Mouse (Mus musculus) neural tube, embryonic 15.5 days (tissue): ENCODE data around the gene Phlda1. TPM values are rescaled to one million over a fixed set of nuclear protein-coding genes. Genes with fewer than 3 reads are reported as not detected.

Source experiments
- ATAC-seq: fragments of 200-750 bp; cut with Nextera tagmentation; 2 replicates; pipeline ENCODE4 v1.8.0; 2017; ENCODE audit warnings: mild to moderate bottlenecking, moderate TSS enrichment, moderate library complexity; ENCODE audit not compliant: low FRiP score
- H3K27ac ChIP-seq: fragments of 300-500 bp; sonication (generic); replicated peaks from 2 replicates; pipeline ENCODE4 v1.5.1; 2015; ENCODE audit warnings: mild to moderate bottlenecking, inconsistent platforms
- H3K27me3 ChIP-seq: fragments of 300-500 bp; sonication (generic); replicated peaks from 2 replicates; pipeline ENCODE4 v1.6.1; 2015; ENCODE audit warnings: inconsistent platforms
- H3K36me3 ChIP-seq: fragments of 300-500 bp; sonication (generic); 2 replicates; pipeline ENCODE4 v1.6.1; 2015; ENCODE audit warnings: inconsistent platforms
- H3K4me1 ChIP-seq: fragments of 300-500 bp; sonication (generic); 2 replicates; pipeline ENCODE4 v1.6.1; 2015; ENCODE audit warnings: inconsistent platforms
- H3K4me2 ChIP-seq: fragments of 300-500 bp; sonication (generic); 2 replicates; pipeline ENCODE4 v1.6.1; 2015; ENCODE audit warnings: inconsistent platforms, mild to moderate bottlenecking, moderate library complexity
- H3K4me3 ChIP-seq: fragments of 300-500 bp; sonication (generic); replicated peaks from 2 replicates; pipeline ENCODE4 v1.5.1; 2015; ENCODE audit warnings: mild to moderate bottlenecking, inconsistent platforms
- H3K9ac ChIP-seq: fragments of 300-500 bp; sonication (generic); replicated peaks from 2 replicates; pipeline ENCODE4 v1.6.1; 2015; ENCODE audit warnings: mild to moderate bottlenecking, inconsistent platforms
- H3K9me3 ChIP-seq: fragments of 300-500 bp; sonication (generic); replicated peaks from 2 replicates; pipeline ENCODE4 v1.6.1; 2016; ENCODE audit warnings: inconsistent platforms
- WGBS: fragments of 180-500 bp; shearing (Covaris S2); methylation state at CpG from one replicate; pipeline ENCODE4 v1.1.7; 2015; ENCODE audit warnings: mixed read lengths; 5-methylcytosine and 5-hydroxymethylcytosine counted together
- polyA plus RNA-seq: library from polyadenylated mRNA; unstranded; fragments of >200 nt; fragmentation: Nextera tagmentation; extraction: Ambion mirVana; gene quantifications from 2 replicates; pipeline ENCODE4 v1.2.1, GENCODE M21; 2015

Phlda1 gene
- polyA plus RNA-seq, 1 experiment from 2014 or later = 69.7 TPM

DNA sequence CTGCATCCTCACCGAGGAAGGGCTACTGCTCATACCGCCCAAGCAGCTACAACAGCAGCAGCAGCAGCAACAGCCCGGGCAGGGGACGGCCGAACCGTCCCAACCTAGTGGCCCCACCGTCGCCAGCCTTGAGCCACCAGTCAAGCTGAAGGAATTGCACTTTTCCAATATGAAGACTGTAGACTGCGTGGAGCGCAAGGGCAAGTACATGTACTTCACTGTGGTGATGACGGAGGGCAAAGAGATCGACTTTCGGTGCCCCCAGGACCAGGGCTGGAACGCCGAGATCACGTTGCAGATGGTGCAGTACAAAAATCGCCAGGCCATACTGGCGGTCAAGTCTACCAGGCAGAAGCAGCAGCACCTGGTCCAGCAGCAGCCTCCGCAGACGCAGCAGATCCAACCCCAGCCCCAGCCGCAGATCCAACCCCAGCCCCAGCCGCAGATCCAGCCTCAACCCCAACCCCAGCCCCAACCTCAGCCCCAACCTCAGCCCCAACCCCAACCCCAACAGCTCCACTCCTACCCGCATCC, 907 bp downstream of the Phlda1 start:
- Histone ChIP-seq H3K27me3 (no peaks in the 10 kb centered on the region), H3K4me1 (peaks cover 47% of the 10 kb centered on the region), H3K9ac (peak overlapping the region; percentile 90), H3K36me3 (no peaks in the 10 kb centered on the region), H3K27ac (peak overlapping the region; percentile 95), H3K4me2 (peak overlapping the region; percentile 93), H3K9me3 (no peaks in the 10 kb centered on the region), H3K4me3 (peak overlapping the region; percentile 83)
- WGBS = under 1% methylated on average over 23 of the region's 23 CpGs
- ATAC-seq = peak; percentile 29

DNA sequence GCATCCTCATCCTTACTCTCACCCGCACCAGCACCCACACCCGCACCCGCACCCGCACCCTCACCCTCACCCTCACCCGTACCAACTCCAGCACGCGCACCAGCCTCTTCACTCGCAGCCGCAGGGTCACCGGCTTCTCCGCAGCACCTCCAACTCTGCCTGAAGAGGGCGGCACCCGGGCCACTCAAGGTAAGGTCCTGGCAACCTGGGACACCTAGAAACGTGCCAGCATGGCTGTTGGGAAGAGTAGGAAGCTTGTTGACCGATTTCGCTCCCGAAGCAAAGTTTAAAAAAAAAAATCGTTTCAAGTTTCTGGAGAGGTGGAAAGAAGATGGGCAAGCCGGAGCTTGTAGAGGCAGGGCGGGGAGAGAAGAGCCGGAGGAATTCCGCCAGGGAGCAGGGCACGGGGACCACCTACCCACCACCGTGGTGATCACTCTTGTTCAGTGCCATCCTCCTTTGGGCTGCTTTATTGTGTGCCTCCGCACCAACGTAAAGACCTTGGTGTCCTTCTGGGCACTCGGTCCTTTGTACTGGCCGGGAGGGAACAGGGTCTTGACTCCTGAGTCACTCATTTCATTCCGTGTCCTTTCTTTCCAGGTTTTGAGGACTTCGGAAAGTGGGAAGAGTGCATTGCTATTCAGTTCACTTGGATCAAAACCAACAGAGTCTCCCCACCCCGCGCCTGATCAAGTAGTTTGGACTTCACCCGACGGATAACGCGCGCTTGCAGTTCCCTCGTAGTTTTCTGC, 1.6 kb downstream of the Phlda1 start:
- peak overlapping the region; percentile 93 for H3K4me2 ChIP-seq
- no peaks in the 10 kb centered on the region for H3K9me3 ChIP-seq
- WGBS = under 1% methylated on average over 38 of the region's 38 CpGs
- H3K27ac ChIP-seq = peak overlapping the region; percentile 95
- H3K4me3 ChIP-seq = peak overlapping the region; percentile 83
- no peaks in the 10 kb centered on the region for H3K36me3 ChIP-seq
- peaks cover 45% of the 10 kb centered on the region for H3K4me1 ChIP-seq
- no peaks in the 10 kb centered on the region for H3K27me3 ChIP-seq
- peak overlapping the region; percentile 90 for H3K9ac ChIP-seq
- ATAC-seq = peak; percentile 39; the same call in 1 of the 2 replicates

DNA sequence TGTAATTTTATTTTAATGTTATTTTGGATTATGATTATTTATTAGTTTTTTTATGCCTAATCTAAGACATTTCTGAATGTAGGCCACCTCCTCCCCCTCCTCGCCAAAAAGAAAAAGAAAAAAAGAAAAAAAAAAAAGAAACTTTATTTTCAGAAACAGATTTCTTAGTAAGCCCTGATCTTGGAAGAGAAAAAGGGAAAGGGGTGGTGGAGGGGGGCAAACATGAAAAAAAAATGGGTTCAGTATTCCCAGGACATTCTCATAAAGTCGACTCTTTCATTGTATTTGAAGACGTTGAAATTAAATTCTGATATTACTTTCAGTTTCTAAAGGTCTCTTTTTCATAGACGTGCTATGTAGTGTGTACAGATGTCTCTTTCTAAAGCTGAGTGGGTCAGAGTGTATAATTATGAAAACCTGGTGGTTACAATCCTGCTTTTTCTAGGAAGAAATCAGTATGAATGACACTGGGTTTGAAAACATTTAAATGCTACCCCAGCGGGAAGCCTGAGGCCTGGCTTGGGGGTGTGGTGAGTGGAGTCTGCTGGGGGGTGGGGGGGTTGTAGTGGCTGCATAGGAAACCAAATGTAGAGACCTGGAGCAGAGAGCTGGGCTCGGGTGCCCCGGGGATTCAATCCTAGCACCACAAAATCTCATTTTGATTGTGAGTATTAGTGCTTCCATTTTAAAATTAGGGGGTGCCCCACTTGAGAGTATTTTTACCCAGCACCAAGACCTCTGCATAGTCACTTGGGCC, 2.4 kb downstream of the Phlda1 start:
- peak overlapping the region; percentile 76 for H3K27ac ChIP-seq
- H3K4me3 ChIP-seq = peak overlapping the region; percentile 83
- peak overlapping the region; percentile 90 for H3K9ac ChIP-seq
- no peaks in the 10 kb centered on the region for H3K9me3 ChIP-seq
- H3K4me1 ChIP-seq = peaks cover 39% of the 10 kb centered on the region
- no peaks in the 10 kb centered on the region for H3K36me3 ChIP-seq
- H3K4me2 ChIP-seq = peak overlapping the region; percentile 93
- ATAC-seq = no peak
- WGBS = 18% methylated on average over 7 of the region's 7 CpGs
- no peaks in the 10 kb centered on the region for H3K27me3 ChIP-seq

DNA sequence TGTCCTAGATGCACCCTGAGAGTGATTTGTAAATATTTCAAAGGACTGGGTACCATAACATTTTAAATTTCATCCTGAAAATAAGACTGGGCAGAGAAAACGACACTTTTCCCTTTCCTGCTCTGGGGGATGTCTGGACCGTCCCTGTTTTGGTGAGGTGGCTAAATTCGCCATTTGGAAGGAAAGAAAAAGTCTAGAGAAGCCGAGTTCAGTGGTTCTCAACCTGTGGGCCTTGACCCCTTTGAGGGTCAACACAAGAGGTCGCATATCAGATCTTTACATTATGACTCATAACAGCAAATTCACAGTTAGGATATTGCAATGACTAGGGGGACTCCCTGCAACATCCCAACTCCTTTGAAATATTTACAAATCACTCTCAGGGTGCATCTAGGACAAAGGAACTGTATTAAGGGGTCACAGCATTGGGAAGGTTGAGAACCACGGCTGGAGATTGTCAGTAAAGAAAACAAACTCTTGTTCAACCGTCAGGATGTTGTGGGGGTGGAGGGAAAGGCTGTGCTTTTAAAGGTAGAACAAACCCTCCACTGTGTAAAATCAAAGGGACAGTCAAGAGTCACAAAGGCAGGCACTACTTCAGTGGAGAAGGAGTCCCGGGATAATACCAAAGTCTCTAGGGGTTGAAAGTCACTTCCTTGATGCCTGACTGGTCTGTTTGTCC, 3.2 kb downstream of the Phlda1 start:
- Histone ChIP-seq H3K4me3 (peak overlapping the region; percentile 83), H3K9ac (peak overlapping the region; percentile 14), H3K4me2 (peak overlapping the region; percentile 93), H3K36me3 (no peaks in the 10 kb centered on the region), H3K27me3 (no peaks in the 10 kb centered on the region), H3K27ac (peak overlapping the region; percentile 76), H3K4me1 (peaks cover 35% of the 10 kb centered on the region), H3K9me3 (no peaks in the 10 kb centered on the region)
- ATAC-seq = no peak
- WGBS = 43% methylated on average over 8 of the region's 8 CpGs

DNA sequence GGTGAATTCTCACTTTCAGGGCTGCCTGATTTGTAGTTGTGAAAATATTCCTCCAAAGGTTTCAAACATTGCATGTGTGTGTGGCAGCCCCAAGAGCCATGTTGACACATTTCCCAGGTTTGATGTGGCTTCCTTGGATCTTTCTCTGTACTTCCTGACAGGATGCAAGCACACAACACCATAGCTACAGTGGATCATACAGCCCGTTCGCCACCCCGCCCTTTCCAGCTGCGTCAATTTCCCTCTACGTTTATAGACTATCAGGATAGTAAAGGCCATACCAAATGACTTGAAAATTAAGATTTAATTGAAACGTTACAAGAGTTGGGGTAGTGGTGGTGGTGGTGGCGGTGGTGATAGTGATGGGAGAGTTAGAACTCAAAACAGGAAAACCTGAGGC, 3.9 kb downstream of the Phlda1 start:
- ATAC-seq = no peak
- peaks cover 35% of the 10 kb centered on the region for H3K4me1 ChIP-seq
- peak overlapping the region; percentile 83 for H3K4me3 ChIP-seq
- peak overlapping the region; percentile 93 for H3K4me2 ChIP-seq
- no peaks in the 10 kb centered on the region for H3K9me3 ChIP-seq
- no peaks in the 10 kb centered on the region for H3K27me3 ChIP-seq
- peak overlapping the region; percentile 76; the same call in 1 of the 2 replicates for H3K27ac ChIP-seq
- no peak overlapping the region for H3K9ac ChIP-seq
- no peaks in the 10 kb centered on the region for H3K36me3 ChIP-seq
- 64% methylated on average over 7 of the region's 7 CpGs for WGBS

DNA sequence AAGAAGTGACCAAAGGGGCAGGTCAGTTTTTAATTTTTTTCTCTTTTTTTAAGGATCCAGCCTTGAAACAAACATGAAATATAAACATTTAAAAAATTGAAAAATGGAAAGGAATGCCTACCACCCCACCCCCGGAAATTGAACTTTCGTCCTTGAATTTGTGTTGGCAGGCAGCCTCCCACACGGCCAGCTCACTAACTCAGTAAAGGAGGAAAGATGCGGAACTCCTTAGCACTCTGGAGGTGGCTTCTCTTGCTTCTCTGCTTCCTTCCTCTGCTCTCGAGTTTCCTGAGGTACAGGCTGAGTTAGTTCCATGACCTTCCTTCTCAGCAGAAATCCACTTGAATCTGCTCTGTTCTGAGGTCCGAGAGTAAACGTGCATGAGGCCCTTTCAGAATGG, 4.7 kb downstream of the Phlda1 start:
- Histone ChIP-seq H3K27ac (peak overlapping the region; percentile 28), H3K9me3 (no peaks in the 10 kb centered on the region), H3K9ac (no peak overlapping the region), H3K27me3 (no peaks in the 10 kb centered on the region), H3K4me3 (no peak overlapping the region), H3K4me2 (no peak overlapping the region), H3K36me3 (no peaks in the 10 kb centered on the region), H3K4me1 (peaks cover 29% of the 10 kb centered on the region)
- no peak for ATAC-seq
- 70% methylated on average over 7 of the region's 7 CpGs for WGBS

DNA sequence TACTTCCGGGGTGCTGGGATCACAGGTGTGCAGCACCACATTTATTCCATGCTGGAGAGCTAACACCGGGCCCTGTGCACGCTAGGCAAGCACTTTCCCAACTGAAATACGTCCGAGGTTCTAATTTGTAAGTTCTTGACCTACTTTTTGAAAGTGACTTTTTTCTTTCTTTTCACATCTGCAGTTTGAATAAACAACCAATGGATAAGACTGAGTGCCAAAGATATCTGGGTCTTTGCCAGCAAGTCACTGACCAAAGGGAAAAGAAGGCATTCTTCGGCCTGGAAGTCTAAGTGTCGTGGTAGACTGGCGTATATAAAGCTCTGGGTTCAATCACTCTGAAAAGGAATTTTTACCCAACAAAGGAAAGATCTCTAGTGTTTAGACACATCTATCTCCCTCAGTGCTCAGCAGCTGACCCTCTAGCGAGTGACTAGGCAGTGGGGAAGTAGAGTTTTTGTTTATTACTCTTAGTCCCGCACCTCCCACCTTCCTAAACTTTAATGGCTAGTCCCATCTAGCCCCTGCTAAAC, 6.0 kb downstream of the Phlda1 start:
- Histone ChIP-seq H3K4me3 (no peak overlapping the region), H3K9ac (no peak overlapping the region), H3K27ac (no peak overlapping the region), H3K36me3 (no peaks in the 10 kb centered on the region), H3K9me3 (no peaks in the 10 kb centered on the region), H3K27me3 (no peaks in the 10 kb centered on the region), H3K4me2 (no peak overlapping the region), H3K4me1 (peaks cover 27% of the 10 kb centered on the region)
- no peak for ATAC-seq
- 63% methylated on average over 10 of the region's 10 CpGs for WGBS

DNA sequence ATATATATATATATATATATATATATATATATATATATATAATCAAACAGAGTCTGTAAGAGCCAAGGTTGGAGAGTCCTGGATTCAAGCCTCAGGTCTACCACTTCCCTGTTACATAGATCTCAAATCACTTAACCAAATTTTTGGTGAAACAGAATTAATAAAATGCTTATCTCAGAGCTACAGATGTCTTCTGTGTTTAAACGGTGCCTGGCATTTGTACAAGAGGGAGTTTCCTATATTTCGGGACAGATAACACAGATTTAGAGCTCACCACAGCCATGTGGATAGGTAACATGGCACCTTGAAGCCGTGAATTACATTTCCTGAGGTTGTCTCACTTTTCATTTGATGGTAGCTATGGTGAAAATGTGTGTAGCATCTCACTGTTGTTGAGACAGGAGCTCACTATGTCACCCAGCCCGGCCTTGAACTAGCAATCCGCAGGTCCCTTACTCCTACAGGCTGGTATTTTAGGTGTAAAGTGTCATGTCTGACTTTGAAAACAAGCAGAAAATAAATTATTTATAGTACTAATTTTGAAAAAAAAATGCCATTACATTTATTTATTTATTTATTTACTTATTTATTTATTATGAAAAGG, 8.3 kb downstream of the Phlda1 start:
- no peak overlapping the region for H3K4me2 ChIP-seq
- no peak overlapping the region for H3K4me3 ChIP-seq
- H3K36me3 ChIP-seq = no peaks in the 10 kb centered on the region
- no peaks in the 10 kb centered on the region for H3K27me3 ChIP-seq
- no peak for ATAC-seq
- no peak overlapping the region for H3K27ac ChIP-seq
- peaks cover 11% of the 10 kb centered on the region for H3K4me1 ChIP-seq
- WGBS = 97% methylated on average over 5 of the region's 5 CpGs
- no peaks in the 10 kb centered on the region for H3K9me3 ChIP-seq
- no peak overlapping the region for H3K9ac ChIP-seq

DNA sequence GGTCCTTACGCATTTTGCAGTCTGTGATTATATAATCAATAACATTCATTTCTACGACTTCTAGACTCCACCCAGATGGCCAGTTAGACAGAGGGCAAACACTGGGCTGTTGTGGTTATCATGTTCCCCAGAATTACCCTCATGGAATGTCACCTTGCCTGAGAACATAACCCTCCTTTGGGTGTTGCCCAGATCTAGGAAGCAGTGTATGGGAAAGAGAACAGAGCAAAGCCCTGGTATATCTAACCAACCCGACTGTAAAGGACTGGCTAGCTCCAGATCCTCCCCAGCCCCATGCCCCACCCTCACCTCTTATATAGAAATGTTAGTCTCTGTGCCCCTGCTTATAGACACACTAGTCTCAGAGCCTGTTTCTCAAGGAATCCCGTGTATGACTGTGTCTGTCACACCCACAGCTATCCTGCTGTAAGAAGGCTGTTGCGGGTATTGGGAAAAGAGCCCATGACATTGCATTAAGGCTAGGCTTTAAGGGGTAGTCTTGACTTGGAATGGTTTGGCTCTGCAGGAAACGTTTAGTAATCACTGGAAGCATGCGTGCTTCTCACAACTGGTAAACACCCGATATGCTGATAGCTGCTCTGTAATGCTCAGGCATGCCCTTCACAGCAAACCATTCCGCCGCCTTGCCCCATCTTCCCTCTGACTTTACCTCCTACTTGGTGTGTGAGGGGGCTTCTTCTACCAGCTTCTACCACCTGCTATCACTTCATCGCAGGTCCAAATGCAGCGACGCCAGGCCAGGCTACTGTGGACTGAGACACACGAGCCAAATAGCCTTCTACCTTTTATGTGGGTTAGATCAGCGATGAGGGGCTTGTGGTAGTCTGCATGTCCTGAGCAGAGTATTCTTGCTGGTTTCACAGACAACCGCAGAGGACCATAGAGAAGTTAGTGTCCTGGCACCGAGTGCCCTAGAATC, 9.3 kb downstream of the Phlda1 start:
- WGBS = 89% methylated on average over 17 of the region's 17 CpGs
- H3K9ac ChIP-seq = no peak overlapping the region
- H3K9me3 ChIP-seq = no peaks in the 10 kb centered on the region
- no peak for ATAC-seq
- peaks cover 10% of the 10 kb centered on the region for H3K4me1 ChIP-seq
- H3K4me3 ChIP-seq = no peak overlapping the region
- H3K4me2 ChIP-seq = no peak overlapping the region
- H3K27me3 ChIP-seq = no peaks in the 10 kb centered on the region
- no peak overlapping the region for H3K27ac ChIP-seq
- H3K36me3 ChIP-seq = no peaks in the 10 kb centered on the region

DNA sequence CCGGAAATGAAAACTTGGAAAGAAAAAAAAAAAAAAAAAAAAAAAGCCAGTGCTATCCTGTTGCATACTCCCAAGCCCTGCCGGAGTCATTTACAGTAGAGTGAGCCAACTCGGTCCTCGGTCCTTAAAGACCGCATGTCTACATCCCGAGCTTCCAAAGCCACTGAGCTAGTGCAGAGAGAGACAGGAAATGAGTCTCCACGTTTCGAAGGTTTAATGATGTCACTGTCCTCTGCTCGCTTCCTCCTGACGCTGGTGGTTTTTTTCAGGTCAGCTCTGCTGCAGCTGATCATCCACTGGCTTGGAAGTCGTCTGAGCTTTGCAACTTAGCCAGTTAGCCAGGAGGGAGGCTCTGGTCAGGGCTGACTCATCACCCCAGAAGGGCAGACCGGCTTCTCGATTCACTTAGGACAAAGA, 10.1 kb downstream of the Phlda1 start:
- H3K4me1 ChIP-seq = peaks cover 10% of the 10 kb centered on the region
- no peaks in the 10 kb centered on the region for H3K27me3 ChIP-seq
- H3K4me3 ChIP-seq = no peak overlapping the region
- no peaks in the 10 kb centered on the region for H3K9me3 ChIP-seq
- H3K9ac ChIP-seq = no peak overlapping the region
- H3K4me2 ChIP-seq = no peak overlapping the region
- ATAC-seq = no peak
- no peak overlapping the region for H3K27ac ChIP-seq
- 71% methylated on average over 13 of the region's 13 CpGs for WGBS
- H3K36me3 ChIP-seq = no peaks in the 10 kb centered on the region
